Mouse (Mus musculus) thymus, postnatal 14 days (tissue): ENCODE results near the gene Arhgap19.

ENCODE experiments used
- DNase-seq: peaks from one replicate; pipeline ENCODE4 v3.0.0; 2021

The Arhgap19 gene

GRCm38 (mm10) chr19:41796789-41797327 is 5.0 kb downstream of the Arhgap19 start:
- DNase-seq = no peak

DNA sequence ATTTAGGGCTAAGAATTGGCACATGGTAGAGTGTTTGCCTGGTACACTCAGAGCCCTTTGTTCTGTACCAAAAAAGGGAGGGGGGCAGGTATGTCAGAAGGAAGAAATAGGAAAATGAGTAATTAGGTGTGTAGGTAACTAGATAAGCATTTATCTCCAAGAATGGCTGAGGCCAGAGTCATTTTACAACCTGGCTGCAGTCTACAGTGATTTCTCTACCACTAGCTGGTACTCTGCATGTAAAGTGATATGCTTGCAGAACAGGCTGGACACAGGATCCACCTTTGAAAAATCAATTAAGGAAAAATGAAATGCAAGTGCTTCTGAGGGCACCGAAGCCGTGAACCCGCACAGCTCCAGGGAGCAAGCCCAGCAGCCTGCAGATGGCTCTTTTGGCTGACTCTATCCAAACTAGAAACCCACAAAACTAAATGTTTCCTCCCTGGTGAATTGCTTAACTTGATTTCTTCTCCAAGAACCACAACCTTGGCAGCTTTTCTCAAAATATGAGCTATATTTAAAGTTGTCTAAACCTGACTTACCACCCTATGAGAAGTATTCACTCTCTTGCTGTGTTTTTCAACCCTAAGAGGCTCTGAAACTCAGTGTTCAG is 5.6 kb downstream of the Arhgap19 start:
- DNase-seq = no peak

GRCm38 (mm10) chr19:41794901-41795300 is 6.9 kb downstream of the Arhgap19 start:
- DNase-seq = no peak

GRCm38 (mm10) chr19:41794017-41794416 is 7.8 kb downstream of the Arhgap19 start:
- DNase-seq = no peak

- no peak for DNase-seq
Measured at GRCm38 (mm10) chr19:41792934-41793486, 8.8 kb downstream of the Arhgap19 start.

DNA sequence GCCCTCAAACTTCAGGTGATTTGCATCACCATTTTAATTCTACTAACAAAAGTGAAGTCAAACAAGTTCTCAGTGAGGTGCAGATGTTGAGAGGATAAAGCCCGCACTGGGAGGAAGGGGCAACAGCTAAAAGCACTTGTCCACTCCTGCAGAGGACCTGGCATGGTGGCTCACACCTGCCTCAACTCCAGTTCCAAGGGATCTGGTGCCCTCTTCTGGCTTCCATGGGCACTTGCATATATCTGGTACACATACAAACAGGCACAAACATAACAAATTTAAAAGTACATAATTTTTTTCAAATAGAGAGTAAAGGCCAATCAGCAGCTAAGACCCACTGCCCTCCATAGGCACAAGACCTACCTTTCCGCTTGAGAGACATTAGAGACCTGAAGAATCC is 10.5 kb downstream of the Arhgap19 start:
- DNase-seq = no peak

- DNase-seq = no peak
Measured at GRCm38 (mm10) chr19:41789110-41789961, 12.5 kb downstream of the Arhgap19 start.

- DNase-seq = no peak
Measured at GRCm38 (mm10) chr19:41786896-41787295, 15.0 kb downstream of the Arhgap19 start.

- no peak for DNase-seq
Measured at GRCm38 (mm10) chr19:41777514-41777913, 24.3 kb downstream of the Arhgap19 start.

GRCm38 (mm10) chr19:41768711-41769110 is 33.1 kb downstream of the Arhgap19 start:
- peak; percentile 72 for DNase-seq

GRCm38 (mm10) chr19:41766628-41767027 is 35.2 kb downstream of the Arhgap19 start:
- DNase-seq = no peak

DNA sequence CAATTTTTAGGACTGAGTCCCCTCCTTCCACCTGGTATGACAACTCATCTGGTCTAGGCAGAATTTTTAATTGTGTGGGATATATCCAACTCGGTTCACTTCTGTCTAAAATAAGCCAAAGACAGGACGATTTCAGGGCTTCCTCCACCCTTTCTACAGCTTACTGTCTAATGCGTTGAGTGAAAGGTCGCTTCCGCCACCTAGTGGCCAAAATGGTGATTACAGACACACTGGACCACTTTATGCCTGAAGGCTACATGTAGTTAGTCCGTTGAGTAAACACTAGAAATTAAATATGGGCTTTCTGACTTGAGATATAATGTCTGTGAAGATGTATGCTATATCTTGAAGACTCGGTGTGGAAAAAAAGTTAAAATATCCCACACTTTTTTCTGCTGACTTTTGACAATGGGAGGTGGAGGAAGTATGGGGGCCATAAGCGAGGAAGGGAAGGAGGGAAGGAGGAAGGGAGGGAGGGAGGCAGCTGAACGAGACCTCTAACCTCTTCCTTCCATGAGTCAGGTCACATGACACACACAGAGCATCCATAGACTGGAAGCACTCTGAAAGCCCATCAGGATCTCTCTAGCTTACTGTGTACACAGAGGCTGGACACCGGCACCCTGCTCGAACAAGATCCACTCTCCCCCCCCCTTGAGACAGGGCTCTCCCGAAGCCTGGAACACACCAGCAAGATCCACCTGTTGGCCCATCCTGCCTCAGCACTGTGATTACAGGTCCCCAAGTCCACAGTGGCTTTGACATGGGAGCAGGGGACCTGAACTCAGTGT is 37.8 kb downstream of the Arhgap19 start:
- DNase-seq = peak; percentile 88

DNA sequence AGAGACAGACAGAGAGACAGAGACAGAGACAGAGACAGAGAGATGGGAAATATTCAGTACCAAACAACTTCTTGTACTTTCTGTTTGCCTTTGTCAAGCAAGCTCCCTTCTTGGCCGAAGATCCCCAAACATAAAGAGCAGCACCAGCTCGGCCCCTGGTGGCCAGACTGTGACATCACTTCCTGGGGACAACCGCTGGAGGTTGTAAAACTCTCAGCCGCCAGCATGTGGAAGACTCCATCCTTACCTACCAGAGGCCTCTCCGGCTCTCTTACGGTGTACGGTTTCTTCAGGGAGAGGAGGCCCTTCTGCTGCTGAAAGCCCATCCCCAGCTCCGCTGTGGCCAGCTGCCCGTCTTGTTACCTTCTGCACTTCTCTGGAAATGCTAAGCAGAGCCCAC is 40.3 kb downstream of the Arhgap19 start:
- no peak for DNase-seq

DNA sequence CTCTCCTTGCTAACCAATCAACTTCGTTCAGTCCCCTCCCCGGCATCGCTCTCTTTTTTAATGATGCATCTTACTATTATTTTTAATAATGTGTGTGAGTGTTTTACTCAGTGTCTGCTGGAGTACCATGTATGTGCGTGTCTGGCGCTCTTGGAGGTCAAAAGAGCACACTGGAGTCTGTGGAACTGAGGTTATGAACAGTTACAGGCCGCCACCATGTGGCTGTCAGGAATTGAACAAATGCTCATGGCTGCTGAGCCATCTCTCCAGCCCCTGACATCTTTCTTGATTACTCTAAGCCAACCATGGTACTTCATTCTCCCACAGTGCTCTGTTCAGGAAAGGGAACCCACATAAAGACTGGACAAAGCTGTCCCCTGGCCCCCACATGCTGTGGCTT is 42.1 kb downstream of the Arhgap19 start:
- DNase-seq = no peak

DNA sequence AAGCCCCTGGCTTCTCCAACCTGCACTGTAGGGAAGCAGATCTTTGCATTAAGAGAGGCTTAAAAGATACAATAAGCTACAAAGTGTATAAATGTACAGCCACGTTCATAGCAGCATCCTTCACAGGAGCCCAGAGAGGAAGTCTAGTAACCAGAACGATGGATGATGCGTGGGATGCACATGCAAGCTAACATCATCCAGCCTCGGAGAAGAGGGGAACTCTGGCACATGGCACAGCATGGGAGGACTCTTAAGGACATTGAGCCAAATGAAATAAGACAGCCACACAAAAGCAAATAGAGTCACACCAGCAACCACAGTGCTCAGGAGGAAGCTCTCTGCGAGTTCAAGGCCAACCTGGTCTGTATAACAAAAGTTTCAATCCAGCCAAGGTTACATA is 42.6 kb downstream of the Arhgap19 start:
- DNase-seq = no peak

- DNase-seq = no peak
Measured at GRCm38 (mm10) chr19:41754760-41755159, 47.1 kb downstream of the Arhgap19 start.

DNA sequence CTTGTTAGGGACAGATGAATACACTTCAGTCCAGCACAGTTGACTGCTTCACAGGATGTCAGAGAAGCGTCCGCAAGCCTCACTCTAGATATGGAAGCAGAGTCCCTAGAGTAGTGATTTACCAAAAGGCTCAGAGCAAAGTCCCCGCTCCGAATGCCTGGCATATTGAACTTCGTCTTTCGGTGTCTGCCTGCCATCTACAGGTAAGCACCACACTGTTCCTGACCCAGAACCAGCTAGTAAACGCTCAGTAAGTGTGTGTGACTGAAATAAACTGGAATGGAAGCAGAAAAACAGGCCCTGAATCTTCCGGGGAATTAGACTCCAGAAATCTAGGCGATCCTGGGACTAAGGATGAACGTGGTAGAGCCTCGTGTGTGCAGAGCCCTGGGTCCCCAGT is 49.9 kb downstream of the Arhgap19 start:
- no peak for DNase-seq

DNA sequence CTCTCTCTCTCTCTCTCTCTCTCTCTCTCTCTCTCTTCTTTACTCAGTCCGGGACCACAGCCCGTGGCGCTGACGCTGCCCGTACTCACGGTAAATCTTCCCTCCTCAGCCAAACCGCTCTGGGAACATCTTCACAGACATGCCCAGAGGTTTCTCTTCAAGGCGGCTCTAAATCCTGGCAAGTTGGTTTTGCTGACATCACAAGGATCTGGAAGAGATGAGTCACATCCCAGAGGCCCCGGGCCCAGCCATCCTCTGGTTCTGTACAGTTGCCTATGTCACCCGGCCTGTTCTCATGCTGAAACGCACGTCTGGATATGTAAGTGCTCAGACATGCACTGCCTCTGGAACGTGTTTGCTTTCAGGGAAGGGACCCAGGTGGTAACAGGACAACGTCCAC is 54.4 kb downstream of the Arhgap19 start:
- DNase-seq = no peak

DNA sequence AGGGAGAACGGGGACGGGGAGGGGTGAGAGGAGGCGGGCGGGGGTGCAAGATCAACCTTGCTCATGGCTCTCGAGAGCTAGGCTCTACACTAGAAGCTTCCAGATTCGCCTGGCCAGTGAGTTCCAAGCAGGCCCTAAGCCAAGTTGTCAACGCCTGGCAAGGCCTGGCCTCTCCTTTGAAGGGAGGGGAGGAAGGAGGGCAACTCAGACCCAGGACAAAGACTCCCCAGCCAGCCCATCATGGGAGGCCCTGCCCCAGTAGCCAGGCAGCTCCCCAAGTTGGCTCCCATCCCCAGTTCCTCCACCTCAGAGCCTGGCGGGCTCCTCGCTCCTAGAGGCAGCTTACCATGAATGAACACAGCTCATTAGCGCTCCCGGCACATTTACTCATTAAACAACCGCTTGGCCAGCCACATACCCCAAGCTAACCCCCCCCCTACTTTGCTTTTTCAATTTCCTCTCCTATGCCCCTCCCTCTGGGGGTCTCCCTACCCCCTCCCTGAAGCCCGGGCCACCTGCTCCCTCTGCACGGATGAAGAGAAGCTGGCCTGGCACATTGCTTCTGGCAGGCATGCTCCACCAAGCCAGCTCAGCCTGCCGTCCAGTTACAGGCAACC is 55.8 kb downstream of the Arhgap19 start:
- no peak for DNase-seq

DNA sequence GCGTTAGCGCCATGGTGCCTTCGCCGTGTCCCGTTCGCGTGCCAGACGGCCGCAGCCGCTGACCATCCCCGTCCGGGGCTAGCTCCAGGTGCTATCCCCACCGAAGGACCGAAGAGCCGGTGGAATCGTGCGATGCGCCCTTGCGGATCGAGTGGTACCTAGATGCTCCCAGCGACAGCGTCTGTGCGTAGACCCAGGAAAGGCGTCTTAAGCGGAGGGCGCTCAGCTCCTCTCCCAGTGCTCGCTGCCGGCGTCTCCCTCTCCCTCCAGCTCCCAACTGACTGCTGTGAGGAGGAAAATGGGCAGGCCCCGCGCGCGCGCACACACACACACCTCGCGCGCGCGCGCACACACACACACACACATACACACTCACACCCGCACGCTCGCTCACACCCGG is 58.5 kb downstream of the Arhgap19 start, which contains the start of gene Slit1:
TSS of gene Slit1 (minus strand) at position 270 of the 400 bp plus-strand sequence.
- DNase-seq = no peak

DNA sequence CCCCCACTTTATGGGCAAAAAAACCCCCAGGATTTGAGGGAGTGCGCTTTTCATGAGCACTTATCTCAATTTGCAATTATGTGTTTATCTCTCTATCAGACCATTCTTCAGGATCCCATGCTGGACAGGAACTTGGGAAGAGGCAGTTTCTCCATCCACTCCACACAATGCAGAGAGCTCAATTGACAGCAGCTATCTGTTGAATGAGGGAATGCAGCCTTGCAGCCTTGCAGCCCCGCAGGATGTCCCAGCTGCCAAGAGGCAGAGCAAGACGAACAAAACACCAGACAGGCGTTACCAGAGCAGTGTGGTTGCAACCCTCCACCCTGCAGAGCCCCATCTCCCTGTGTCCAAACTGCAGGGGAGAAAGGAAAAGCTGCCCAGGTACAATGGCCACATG is 63.0 kb downstream of the Arhgap19 start:
- no peak for DNase-seq

GRCm38 (mm10) chr19:41738429-41738805 is 63.4 kb downstream of the Arhgap19 start:
- no peak for DNase-seq
